Mouse (Mus musculus): ENCODE measurements around the gene Aifm1.

Aifm1 gene

DNA sequence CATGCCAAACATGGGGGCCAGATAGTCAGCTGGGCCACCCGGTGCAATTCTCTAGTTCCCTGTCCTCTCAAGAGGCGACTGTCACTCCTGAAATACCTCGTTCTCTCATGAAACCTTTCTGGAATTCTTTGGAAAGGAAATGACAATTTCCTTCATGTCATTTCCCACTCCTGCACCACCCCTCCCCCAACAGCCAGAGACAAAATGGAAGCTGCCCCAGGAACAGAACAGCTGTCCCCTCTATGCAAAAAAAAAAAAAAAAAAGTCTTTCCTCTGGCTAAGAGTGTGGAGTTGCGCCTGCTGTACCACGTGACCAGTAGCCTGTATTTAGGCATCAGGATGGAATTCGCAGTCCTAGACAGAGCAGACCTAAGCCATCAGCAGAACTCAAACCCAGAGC is 85.1 kb downstream of the Aifm1 start:
- DNase-seq (ENCODE audit: inconsistent age in 2 of 2, low spot score in 1 of 2), result peak in 1 of 2 experiments; percentile 43

DNA sequence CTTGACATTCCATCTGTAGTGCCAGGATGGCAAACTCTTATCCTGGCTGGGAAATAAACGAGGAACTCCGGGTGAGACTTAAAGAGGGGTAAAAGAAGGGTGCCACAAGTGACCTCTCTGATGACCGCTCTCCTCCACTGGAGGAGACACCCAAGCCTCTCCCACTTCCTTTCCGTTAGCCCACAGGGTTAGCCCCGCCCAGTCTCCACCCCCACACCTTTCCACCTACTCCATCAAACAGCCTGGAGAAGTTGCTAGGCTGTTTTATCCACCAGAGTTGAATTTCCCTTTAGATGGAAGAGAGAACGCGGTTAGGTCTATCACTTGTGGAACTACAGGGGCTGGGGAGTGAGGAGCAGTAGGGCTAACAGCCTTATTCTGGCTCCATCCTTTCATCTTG is 88.1 kb downstream of the Aifm1 start:
- peak in 1 of 2 experiments; percentile 56 for DNase-seq (ENCODE audit: inconsistent age in 2 of 2, low spot score in 1 of 2)
